Mouse (Mus musculus): ENCODE measurements around the gene Enkd1. TPM values are rescaled to one million over a fixed set of nuclear protein-coding genes. Genes with fewer than 3 reads are reported as not detected.

Gene Enkd1
- polyA plus RNA-seq, 1 experiment from 2014 or later, result 14.9 TPM

DNA sequence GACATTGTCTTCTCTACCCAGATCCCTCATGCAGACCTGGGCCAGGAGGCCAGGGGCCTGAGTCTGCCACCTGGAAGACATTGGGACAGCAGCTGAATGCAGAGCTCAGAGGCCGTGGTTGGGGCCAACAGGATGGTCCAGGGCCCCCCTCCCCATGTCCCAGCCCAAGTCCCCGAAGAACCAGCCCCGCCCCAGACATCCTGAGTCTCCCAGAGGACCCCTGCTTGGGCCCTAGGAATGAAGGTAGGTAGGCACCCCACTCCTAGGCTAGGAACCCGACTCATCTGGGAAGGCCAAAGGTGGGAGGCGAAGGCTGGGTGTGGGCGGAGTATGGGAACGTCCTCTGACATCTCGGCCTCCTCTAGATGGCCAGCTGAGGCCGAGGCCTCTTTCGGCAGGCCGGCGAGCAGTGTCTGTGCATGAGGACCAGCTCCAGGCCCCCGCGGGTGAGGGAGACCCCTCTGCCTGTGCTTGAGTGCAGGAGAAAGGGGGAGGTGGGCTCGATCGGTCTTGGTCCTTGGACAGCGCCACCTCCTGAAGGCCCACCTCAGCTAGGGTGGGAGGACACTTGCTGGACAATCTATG is 10.7 kb downstream of the Enkd1 start:
- Histone ChIP-seq H3K4me3 (replicated peaks; ENCODE audit: low read length) (no peak overlapping the region), H3K36me3 (ENCODE audit: control insufficient read depth, insufficient read depth, low read length) (0 out of 2 replicates have a peak, but pooled peaks cover 6% of the 10 kb centered on the region), H3K9ac (ENCODE audit: low read length) (no peak overlapping the region), H3K4me2 (ENCODE audit: low read depth, low read length) (no peak overlapping the region), H3K27ac (ENCODE audit: low read length) (no peak overlapping the region), H3K27me3 (ENCODE audit: control insufficient read depth, insufficient read depth, low read length) (no peaks in the 10 kb centered on the region; the same call in 1 of the 2 replicates), H3K9me3 (replicated peaks; ENCODE audit: control insufficient read depth, low read length) (no peaks in the 10 kb centered on the region), H3K4me1 (ENCODE audit: control insufficient read depth, insufficient read depth, low read length) (peaks cover 17% of the 10 kb centered on the region)
- ATAC-seq (ENCODE audit: insufficient read depth, low FRiP score), result no peak
- 88% methylated on average over 17 of the region's 17 CpGs for WGBS

DNA sequence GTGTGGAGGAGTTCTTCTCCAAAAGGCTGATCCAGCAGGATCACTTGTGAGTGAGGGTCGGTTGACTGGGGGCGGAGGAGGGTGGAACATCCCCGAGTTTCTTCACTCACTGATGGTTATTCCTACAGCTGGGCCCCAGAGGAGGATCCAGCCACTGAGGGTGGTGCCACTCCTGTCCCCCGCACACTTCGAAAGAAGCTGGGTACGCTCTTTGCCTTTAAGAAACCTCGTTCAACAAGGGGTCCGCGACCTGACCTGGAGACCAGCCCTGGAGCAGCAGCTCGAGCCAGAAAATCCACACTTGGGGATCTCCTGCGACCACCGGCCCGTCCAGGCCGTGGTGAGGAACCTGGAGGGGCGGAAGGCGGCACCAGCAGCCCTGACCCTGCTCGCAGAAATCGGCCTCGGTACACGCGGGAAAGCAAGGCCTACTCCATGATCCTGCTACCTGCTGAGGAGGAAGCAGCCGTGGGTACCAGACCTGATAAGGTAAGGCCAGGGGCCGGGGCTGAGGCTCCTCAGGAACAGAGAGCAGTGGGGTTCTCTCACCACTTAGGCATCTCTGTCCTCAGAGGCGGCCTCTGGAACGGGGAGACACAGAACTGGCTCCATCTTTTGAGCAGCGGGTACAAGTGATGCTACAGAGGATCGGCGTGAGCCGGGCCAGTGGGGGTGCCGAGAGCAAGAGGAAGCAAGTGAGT is 12.8 kb downstream of the Enkd1 start:
- WGBS, result 80% methylated on average over 30 of the region's 30 CpGs
- Histone ChIP-seq H3K9ac (ENCODE audit: low read length) (no peak overlapping the region), H3K36me3 (ENCODE audit: control insufficient read depth, insufficient read depth, low read length) (0 out of 2 replicates have a peak, but pooled peaks cover 6% of the 10 kb centered on the region), H3K27me3 (ENCODE audit: control insufficient read depth, insufficient read depth, low read length) (no peaks in the 10 kb centered on the region; the same call in 1 of the 2 replicates), H3K4me2 (ENCODE audit: low read depth, low read length) (no peak overlapping the region), H3K9me3 (replicated peaks; ENCODE audit: control insufficient read depth, low read length) (no peaks in the 10 kb centered on the region), H3K27ac (ENCODE audit: low read length) (no peak overlapping the region), H3K4me1 (ENCODE audit: control insufficient read depth, insufficient read depth, low read length) (peaks cover 9% of the 10 kb centered on the region), H3K4me3 (replicated peaks; ENCODE audit: low read length) (no peak overlapping the region)
- no peak for ATAC-seq (ENCODE audit: insufficient read depth, low FRiP score)

DNA sequence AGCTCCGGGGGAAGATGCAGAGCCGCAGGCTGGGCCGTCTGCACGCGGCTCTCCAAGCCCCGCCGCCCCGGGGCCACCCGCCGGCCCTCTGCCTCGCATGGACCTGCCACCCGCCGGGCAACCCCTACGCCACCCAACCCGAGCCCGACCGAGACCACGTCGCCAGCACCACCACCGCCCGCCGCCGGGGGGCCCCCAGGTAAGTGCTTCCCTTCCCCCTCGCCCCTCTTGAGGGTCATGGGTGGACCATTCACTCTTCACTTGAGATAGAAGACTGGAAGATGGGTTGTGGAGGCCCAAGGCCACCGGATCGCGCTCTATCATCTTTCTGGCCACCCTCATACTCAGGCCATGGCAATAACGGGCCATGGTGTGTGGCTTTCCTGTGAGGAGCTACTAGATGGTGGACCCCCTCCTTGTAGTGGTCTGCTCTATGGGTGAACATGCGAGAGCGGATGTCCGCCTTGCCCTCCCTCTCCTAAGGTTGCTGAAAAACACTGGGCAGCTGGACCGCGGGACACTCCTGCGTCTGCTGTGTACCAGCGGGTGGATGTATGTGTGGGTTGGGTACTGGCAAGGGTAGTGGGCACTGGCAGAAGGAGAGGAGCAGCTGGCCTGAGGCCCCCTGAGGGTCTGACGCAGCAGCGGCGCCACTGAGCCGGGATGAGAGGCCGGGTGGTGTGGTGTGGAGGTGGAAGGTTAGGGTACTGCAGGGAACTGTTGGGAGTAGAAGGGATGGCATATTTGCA is 13.8 kb downstream of the Enkd1 start:
- 0 out of 2 replicates have a peak, but pooled peaks cover 6% of the 10 kb centered on the region for H3K36me3 ChIP-seq (ENCODE audit: control insufficient read depth, insufficient read depth, low read length)
- H3K27ac ChIP-seq (ENCODE audit: low read length), result no peak overlapping the region
- H3K4me3 ChIP-seq (replicated peaks; ENCODE audit: low read length), result peak overlapping the region; percentile 50
- no peaks in the 10 kb centered on the region; the same call in 1 of the 2 replicates for H3K27me3 ChIP-seq (ENCODE audit: control insufficient read depth, insufficient read depth, low read length)
- no peaks in the 10 kb centered on the region for H3K9me3 ChIP-seq (replicated peaks; ENCODE audit: control insufficient read depth, low read length)
- 14% methylated on average over 40 of the region's 40 CpGs for WGBS
- peak; percentile 26; the same call in 1 of the 2 replicates for ATAC-seq (ENCODE audit: insufficient read depth, low FRiP score)
- peak overlapping the region; percentile 58 for H3K9ac ChIP-seq (ENCODE audit: low read length)
- H3K4me1 ChIP-seq (ENCODE audit: control insufficient read depth, insufficient read depth, low read length), result peaks cover 6% of the 10 kb centered on the region
- H3K4me2 ChIP-seq (ENCODE audit: low read depth, low read length), result peak overlapping the region; percentile 85

DNA sequence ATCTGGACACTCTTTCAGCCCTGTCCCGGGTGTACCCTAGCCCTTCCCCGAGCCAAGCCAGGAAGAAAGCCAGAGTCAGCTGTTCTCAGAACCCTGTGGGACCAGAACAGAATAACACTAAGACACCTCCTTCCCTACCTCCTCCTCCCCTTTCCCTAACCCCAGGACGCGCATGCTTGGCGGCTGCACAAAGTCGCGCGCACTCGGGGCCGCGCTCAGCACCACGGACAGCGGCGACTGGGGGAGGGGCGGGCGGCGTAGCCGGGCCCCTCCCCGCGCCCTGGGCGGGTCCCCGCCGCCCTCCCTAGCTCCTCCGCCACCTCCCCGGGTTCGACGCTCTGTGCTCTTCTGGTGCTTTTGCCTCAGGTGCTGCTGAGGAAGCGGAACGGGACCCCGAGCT is 14.4 kb downstream of the Enkd1 start:
- WGBS, result 3% methylated on average over 29 of the region's 30 CpGs
- Histone ChIP-seq H3K27ac (ENCODE audit: low read length) (no peak overlapping the region), H3K9ac (ENCODE audit: low read length) (peak overlapping the region; percentile 58), H3K27me3 (ENCODE audit: control insufficient read depth, insufficient read depth, low read length) (no peaks in the 10 kb centered on the region; the same call in 1 of the 2 replicates), H3K4me2 (ENCODE audit: low read depth, low read length) (peak overlapping the region; percentile 85), H3K4me3 (replicated peaks; ENCODE audit: low read length) (peak overlapping the region; percentile 50), H3K4me1 (ENCODE audit: control insufficient read depth, insufficient read depth, low read length) (peaks cover 6% of the 10 kb centered on the region), H3K9me3 (replicated peaks; ENCODE audit: control insufficient read depth, low read length) (no peaks in the 10 kb centered on the region), H3K36me3 (ENCODE audit: control insufficient read depth, insufficient read depth, low read length) (0 out of 2 replicates have a peak, but pooled peaks cover 6% of the 10 kb centered on the region)
- ATAC-seq (ENCODE audit: insufficient read depth, low FRiP score), result peak; percentile 36; the same call in 1 of the 2 replicates

DNA sequence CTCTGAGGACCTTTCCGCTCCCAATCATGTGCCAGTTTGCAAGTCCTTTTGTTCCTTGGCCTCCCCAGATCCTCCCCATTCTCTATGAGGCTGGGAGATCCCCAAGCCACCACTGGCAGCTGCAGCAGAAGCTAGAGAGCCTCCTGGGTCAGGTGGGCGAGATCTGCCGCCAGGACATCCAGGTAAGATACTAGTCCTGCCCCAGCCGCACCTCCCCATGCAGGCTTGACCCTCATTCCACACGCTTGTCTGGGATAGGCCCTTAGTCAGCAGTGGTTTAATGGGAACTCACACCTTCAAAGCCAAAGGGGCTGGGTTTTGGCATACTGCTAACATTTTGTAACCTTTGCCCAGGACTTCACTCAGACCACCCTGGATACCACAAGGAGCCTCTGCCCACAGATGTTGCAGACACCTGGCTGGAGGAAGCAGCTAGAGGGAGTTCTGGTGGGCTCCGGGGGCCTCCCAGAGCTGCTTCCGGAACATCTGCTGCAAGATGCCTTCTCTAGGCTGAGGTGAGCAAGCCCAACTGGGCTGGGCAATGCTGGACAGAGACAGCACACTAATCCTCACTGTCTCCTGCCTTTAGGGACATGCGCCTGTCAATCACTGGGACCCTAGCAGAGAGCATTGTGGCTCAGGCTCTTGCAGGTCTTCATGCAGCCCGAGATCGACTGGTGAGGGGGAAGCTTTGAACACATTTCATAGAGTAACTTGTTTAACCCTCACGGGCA is 15.4 kb downstream of the Enkd1 start:
- WGBS, result 91% methylated on average over 11 of the region's 11 CpGs
- Histone ChIP-seq H3K4me2 (ENCODE audit: low read depth, low read length) (no peak overlapping the region), H3K4me1 (ENCODE audit: control insufficient read depth, insufficient read depth, low read length) (peaks cover 6% of the 10 kb centered on the region), H3K9me3 (replicated peaks; ENCODE audit: control insufficient read depth, low read length) (no peaks in the 10 kb centered on the region), H3K4me3 (replicated peaks; ENCODE audit: low read length) (no peak overlapping the region), H3K27me3 (ENCODE audit: control insufficient read depth, insufficient read depth, low read length) (no peaks in the 10 kb centered on the region; the same call in 1 of the 2 replicates), H3K36me3 (ENCODE audit: control insufficient read depth, insufficient read depth, low read length) (no peaks in the 10 kb centered on the region), H3K9ac (ENCODE audit: low read length) (no peak overlapping the region), H3K27ac (ENCODE audit: low read length) (no peak overlapping the region)
- ATAC-seq (ENCODE audit: insufficient read depth, low FRiP score), result no peak

DNA sequence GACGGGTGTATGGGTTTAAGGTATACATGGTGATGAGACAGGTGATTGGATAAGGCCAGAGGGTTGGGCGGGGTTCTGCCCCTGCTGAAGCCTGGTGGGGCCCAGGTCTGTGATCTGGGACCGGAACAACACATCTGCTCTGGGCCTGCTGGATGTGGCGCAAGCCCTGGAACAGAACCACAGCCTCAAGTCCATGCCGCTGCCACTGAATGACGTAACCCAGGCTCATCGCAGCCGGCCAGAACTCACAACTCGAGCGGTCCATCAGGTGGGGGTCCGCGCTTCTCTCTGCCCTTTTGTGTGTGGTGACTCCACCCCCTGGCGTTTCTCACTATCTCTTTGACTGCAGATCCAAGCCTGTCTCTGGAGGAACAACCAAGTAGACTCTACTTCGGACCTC is 17.0 kb downstream of the Enkd1 start:
- ATAC-seq (ENCODE audit: insufficient read depth, low FRiP score), result no peak
- H3K4me3 ChIP-seq (replicated peaks; ENCODE audit: low read length), result no peak overlapping the region
- H3K27ac ChIP-seq (ENCODE audit: low read length), result no peak overlapping the region
- no peaks in the 10 kb centered on the region for H3K9me3 ChIP-seq (replicated peaks; ENCODE audit: control insufficient read depth, low read length)
- H3K4me2 ChIP-seq (ENCODE audit: low read depth, low read length), result no peak overlapping the region
- H3K36me3 ChIP-seq (ENCODE audit: control insufficient read depth, insufficient read depth, low read length), result no peaks in the 10 kb centered on the region
- 77% methylated on average over 14 of the region's 14 CpGs for WGBS
- no peaks in the 10 kb centered on the region; the same call in 1 of the 2 replicates for H3K27me3 ChIP-seq (ENCODE audit: control insufficient read depth, insufficient read depth, low read length)
- H3K9ac ChIP-seq (ENCODE audit: low read length), result no peak overlapping the region
- peaks cover 6% of the 10 kb centered on the region for H3K4me1 ChIP-seq (ENCODE audit: control insufficient read depth, insufficient read depth, low read length)

DNA sequence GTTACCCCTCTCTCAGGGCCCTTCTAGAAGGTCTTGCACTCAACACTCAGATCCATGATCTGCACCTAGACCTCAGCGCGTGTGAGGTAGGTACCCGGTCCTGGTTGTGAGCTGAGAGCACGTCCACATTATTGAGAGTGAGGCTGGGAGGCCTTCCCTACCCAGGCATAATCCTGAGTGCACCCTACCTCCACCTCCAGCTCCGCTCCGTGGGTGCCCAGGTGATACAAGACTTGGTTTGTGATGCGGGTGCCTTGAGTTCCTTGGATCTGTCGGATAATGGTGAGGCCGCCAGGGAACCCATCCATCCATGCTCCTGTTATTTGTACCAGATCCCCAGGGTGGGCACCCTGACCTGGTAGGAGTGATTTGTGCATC is 18.0 kb downstream of the Enkd1 start:
- no peaks in the 10 kb centered on the region; the same call in 1 of the 2 replicates for H3K27me3 ChIP-seq (ENCODE audit: control insufficient read depth, insufficient read depth, low read length)
- H3K36me3 ChIP-seq (ENCODE audit: control insufficient read depth, insufficient read depth, low read length), result no peaks in the 10 kb centered on the region
- H3K4me1 ChIP-seq (ENCODE audit: control insufficient read depth, insufficient read depth, low read length), result peaks cover 6% of the 10 kb centered on the region
- H3K9me3 ChIP-seq (replicated peaks; ENCODE audit: control insufficient read depth, low read length), result no peaks in the 10 kb centered on the region
- no peak overlapping the region for H3K4me3 ChIP-seq (replicated peaks; ENCODE audit: low read length)
- WGBS, result 89% methylated on average over 9 of the region's 9 CpGs
- no peak overlapping the region for H3K9ac ChIP-seq (ENCODE audit: low read length)
- no peak overlapping the region for H3K27ac ChIP-seq (ENCODE audit: low read length)
- ATAC-seq (ENCODE audit: insufficient read depth, low FRiP score), result no peak
- H3K4me2 ChIP-seq (ENCODE audit: low read depth, low read length), result no peak overlapping the region

DNA sequence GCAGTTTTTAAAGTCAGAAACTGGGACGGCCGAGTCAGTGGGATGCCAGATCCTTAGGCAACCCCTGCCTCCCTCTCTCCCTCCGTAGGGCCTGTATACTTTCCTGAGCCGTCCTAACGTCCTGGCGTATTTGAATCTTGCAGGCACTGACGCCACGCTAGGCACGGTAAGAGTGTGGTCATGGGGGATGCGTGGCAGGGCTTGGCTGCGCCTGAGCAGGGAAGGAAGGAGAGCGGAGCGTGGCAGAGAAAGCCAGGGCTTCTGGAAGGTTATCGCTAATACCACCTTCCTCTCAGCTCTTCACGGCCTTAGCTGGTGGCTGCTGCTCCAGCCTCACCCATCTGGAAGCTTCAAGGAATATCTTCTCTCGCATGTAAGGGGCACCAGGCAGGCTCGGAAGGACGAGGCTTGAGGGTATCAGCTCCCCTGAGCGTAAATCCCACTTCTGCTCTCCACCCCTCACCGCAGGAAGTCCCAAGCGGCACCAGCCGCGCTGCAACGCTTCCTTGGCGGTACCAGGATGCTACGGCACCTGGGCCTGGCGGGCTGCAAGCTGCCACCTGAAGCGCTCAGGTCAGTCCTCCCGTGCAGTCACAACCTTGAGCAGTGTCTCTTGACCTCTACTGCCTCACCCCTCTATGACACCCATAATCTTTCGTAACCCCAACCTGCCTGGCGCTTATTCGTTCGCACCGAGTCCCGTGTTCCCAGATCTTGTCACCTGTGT is 18.6 kb downstream of the Enkd1 start:
- H3K27me3 ChIP-seq (ENCODE audit: control insufficient read depth, insufficient read depth, low read length), result no peaks in the 10 kb centered on the region; the same call in 1 of the 2 replicates
- 60% methylated on average over 35 of the region's 35 CpGs for WGBS
- no peak for ATAC-seq (ENCODE audit: insufficient read depth, low FRiP score)

More for the DNA sequence above, 18.6 kb downstream of the Enkd1 start:
- Histone ChIP-seq H3K36me3 (ENCODE audit: control insufficient read depth, insufficient read depth, low read length) (no peaks in the 10 kb centered on the region), H3K4me1 (ENCODE audit: control insufficient read depth, insufficient read depth, low read length) (peaks cover 5% of the 10 kb centered on the region), H3K9ac (ENCODE audit: low read length) (no peak overlapping the region), H3K9me3 (replicated peaks; ENCODE audit: control insufficient read depth, low read length) (no peaks in the 10 kb centered on the region), H3K27ac (ENCODE audit: low read length) (no peak overlapping the region), H3K4me2 (ENCODE audit: low read depth, low read length) (no peak overlapping the region), H3K4me3 (replicated peaks; ENCODE audit: low read length) (no peak overlapping the region)
